Mouse (Mus musculus) right cerebral cortex, postnatal 14 days (tissue): ENCODE measurements around the gene Syne1.

Experiments used
- DNase-seq: peaks from one replicate; pipeline ENCODE4 v3.0.0; 2022

The Syne1 gene

GRCm38 (mm10) chr10:5288716-5289574 is 262.3 kb downstream of the Syne1 start:
- DNase-seq: peak; percentile 46

- DNase-seq: no peak
These were observed 263.0 kb downstream of the Syne1 start for GRCm38 (mm10) chr10:5288262-5288661.

GRCm38 (mm10) chr10:5275769-5276168 is 275.5 kb downstream of the Syne1 start:
- no peak for DNase-seq

- no peak for DNase-seq
These were observed 280.6 kb downstream of the Syne1 start for GRCm38 (mm10) chr10:5270641-5271040.

- DNase-seq: peak; percentile 8
These were observed 286.9 kb downstream of the Syne1 start for GRCm38 (mm10) chr10:5264418-5264817.

GRCm38 (mm10) chr10:5262636-5263035 is 288.6 kb downstream of the Syne1 start:
- DNase-seq: no peak

- no peak for DNase-seq
These were observed 294.6 kb downstream of the Syne1 start for GRCm38 (mm10) chr10:5256686-5257085.

GRCm38 (mm10) chr10:5253752-5254151 is 297.5 kb downstream of the Syne1 start:
- no peak for DNase-seq

- DNase-seq: no peak
These were observed 300.6 kb downstream of the Syne1 start for GRCm38 (mm10) chr10:5250702-5251101.

- no peak for DNase-seq
These were observed 311.6 kb downstream of the Syne1 start for GRCm38 (mm10) chr10:5239680-5240079.

- no peak for DNase-seq
These were observed 314.4 kb downstream of the Syne1 start for GRCm38 (mm10) chr10:5236926-5237325.

GRCm38 (mm10) chr10:5236171-5236570 is 315.1 kb downstream of the Syne1 start:
- no peak for DNase-seq

GRCm38 (mm10) chr10:5234721-5235501 is 316.4 kb downstream of the Syne1 start:
- DNase-seq: no peak

GRCm38 (mm10) chr10:5229129-5229528 is 322.2 kb downstream of the Syne1 start:
- DNase-seq: no peak

- peak; percentile 39 for DNase-seq
These were observed 323.7 kb downstream of the Syne1 start for GRCm38 (mm10) chr10:5227395-5228076.

- DNase-seq: no peak
These were observed 335.3 kb downstream of the Syne1 start for GRCm38 (mm10) chr10:5215943-5216342.

GRCm38 (mm10) chr10:5207905-5208641 is 343.2 kb downstream of the Syne1 start:
- no peak for DNase-seq

GRCm38 (mm10) chr10:5205977-5206376 is 345.3 kb downstream of the Syne1 start:
- no peak for DNase-seq

- no peak for DNase-seq
These were observed 345.7 kb downstream of the Syne1 start for GRCm38 (mm10) chr10:5205570-5205969.

GRCm38 (mm10) chr10:5203837-5204236 is 347.4 kb downstream of the Syne1 start:
- DNase-seq: peak; percentile 72

- no peak for DNase-seq
These were observed 353.9 kb downstream of the Syne1 start for GRCm38 (mm10) chr10:5197356-5197755.

GRCm38 (mm10) chr10:5196267-5196666 is 355.0 kb downstream of the Syne1 start:
- DNase-seq: no peak

GRCm38 (mm10) chr10:5195288-5195687 is 356.0 kb downstream of the Syne1 start:
- no peak for DNase-seq
